Mouse (Mus musculus) MEL (cell line): Measurements from ENCODE around the gene Col4a3.

Experiments used
- CTCF ChIP-seq, 3 experiments: IDR thresholded peaks in 2 of 3; conservative IDR thresholded peaks in 1 of 3; 2 replicates each; pipeline ENCODE4 v1.5.1; 2011 to 2012; ENCODE audit warnings: low read length in 3 of 3, low read depth in 2 of 3, mild to moderate bottlenecking in 2 of 3, improper control_type of control experiment in 1 of 3, inconsistent platforms in 1 of 3, mixed read lengths in 1 of 3, moderate library complexity in 1 of 3; ENCODE audit not compliant: control insufficient read depth in 1 of 3, insufficient read depth in 1 of 3, poor library complexity in 1 of 3, severe bottlenecking in 1 of 3
- GABPA ChIP-seq: IDR thresholded peaks from 2 replicates; pipeline ENCODE4 v1.6.1; 2012; ENCODE audit warnings: low read depth, mild to moderate bottlenecking, inconsistent platforms, low read length, improper control_type of control experiment, moderate library complexity
- MEF2A ChIP-seq: IDR thresholded peaks from 2 replicates; pipeline ENCODE4 v1.6.1; 2014; ENCODE audit warnings: low read depth, mild to moderate bottlenecking, inconsistent platforms, low read length, improper control_type of control experiment; ENCODE audit not compliant: poor library complexity, insufficient replicate concordance, severe bottlenecking; ENCODE audit errors: extremely low read depth
- POLR2A ChIP-seq, 2 experiments: IDR thresholded peaks; 2 replicates each; pipeline ENCODE4 v1.6.1; 2011 to 2012; ENCODE audit warnings: low read length in 2 of 2, mild to moderate bottlenecking in 2 of 2, control low read depth in 1 of 2, improper control_type of control experiment in 1 of 2, low read depth in 1 of 2, moderate library complexity in 1 of 2; ENCODE audit not compliant: control insufficient read depth in 1 of 2, insufficient read depth in 1 of 2, poor library complexity in 1 of 2
- ZC3H11A ChIP-seq: IDR thresholded peaks from 2 replicates; pipeline ENCODE4 v1.6.1; 2012; ENCODE audit warnings: low read depth, mild to moderate bottlenecking, inconsistent platforms, low read length, improper control_type of control experiment

- TF ChIP-seq MEF2A (no peak), CTCF (IDR thresholded peaks at IDR 0.05 in 2 of 3, conservative IDR thresholded peaks at IDR 0.05 in 1 of 3; ENCODE audit: control insufficient read depth in 1 of 3, insufficient read depth in 1 of 3, low read depth in 2 of 3, low read length in 3 of 3, poor library complexity in 1 of 3, severe bottlenecking in 1 of 3) (no peak), POLR2A (IDR thresholded peaks at IDR 0.05; ENCODE audit: control insufficient read depth in 1 of 2, insufficient read depth in 1 of 2, low read depth in 1 of 2, low read length in 2 of 2, poor library complexity in 1 of 2) (no peak), ZC3H11A (no peak), GABPA (no peak)
Observed at GRCm38 (mm10) chr1:82631169-82631792, 44.6 kb downstream of the Col4a3 start.
